Mouse (Mus musculus) hindbrain, embryonic 16.5 days (tissue): ENCODE measurements around the gene En1. TPM values are rescaled to one million over a fixed set of nuclear protein-coding genes. Genes with fewer than 3 reads are reported as not detected.

Source experiments
- ATAC-seq: fragments of 200-750 bp; cut with Nextera tagmentation; 2 replicates; pipeline ENCODE4 v1.8.0; 2017; ENCODE audit warnings: moderate TSS enrichment, moderate library complexity
- H3K27ac ChIP-seq: fragments of 300-500 bp; sonication (generic); 2 replicates; pipeline ENCODE4 v1.5.1; 2014; ENCODE audit warnings: low read depth, mild to moderate bottlenecking, control low read depth, low read length, moderate library complexity
- H3K27me3 ChIP-seq: fragments of 300-500 bp; sonication (generic); replicated peaks from 2 replicates; pipeline ENCODE4 v1.6.1; 2014; ENCODE audit warnings: low read length; ENCODE audit not compliant: control insufficient read depth, insufficient read depth
- H3K36me3 ChIP-seq: fragments of 300-500 bp; sonication (generic); 2 replicates; pipeline ENCODE4 v1.6.1; 2014; ENCODE audit warnings: mild to moderate bottlenecking, low read length, moderate library complexity, mixed read lengths; ENCODE audit not compliant: control insufficient read depth, insufficient read depth
- H3K4me1 ChIP-seq: fragments of 300-500 bp; sonication (generic); 2 replicates; pipeline ENCODE4 v1.6.1; 2014; ENCODE audit warnings: low read depth, low read length; ENCODE audit not compliant: control insufficient read depth, insufficient read depth
- H3K4me2 ChIP-seq: fragments of 300-500 bp; sonication (generic); 2 replicates; pipeline ENCODE4 v1.6.1; 2014; ENCODE audit warnings: mild to moderate bottlenecking, low read length, control low read depth, moderate library complexity
- H3K4me3 ChIP-seq: fragments of 300-500 bp; sonication (generic); 2 replicates; pipeline ENCODE4 v1.5.1; 2014; ENCODE audit warnings: mild to moderate bottlenecking, low read length, control low read depth, moderate library complexity
- H3K9ac ChIP-seq: fragments of 300-500 bp; sonication (generic); 2 replicates; pipeline ENCODE4 v1.6.1; 2014; ENCODE audit warnings: low read depth, mild to moderate bottlenecking, control low read depth, low read length, moderate library complexity
- H3K9me3 ChIP-seq: fragments of 300-500 bp; sonication (generic); 2 replicates; pipeline ENCODE4 v1.6.1; 2014; ENCODE audit warnings: mild to moderate bottlenecking, low read length, moderate library complexity; ENCODE audit not compliant: control insufficient read depth
- WGBS: fragments of 180-500 bp; shearing (Covaris S2); extraction: QIAGEN DNeasy Blood & Tissue Kit; methylation state at CpG from one replicate; pipeline ENCODE4 v1.1.7; 2014; 5-methylcytosine and 5-hydroxymethylcytosine counted together
- polyA plus RNA-seq: library from polyadenylated mRNA; unstranded; fragments of >200 nt; fragmentation: Nextera tagmentation; extraction: Ambion mirVana; gene quantifications from 2 replicates; pipeline ENCODE4 v1.2.1, GENCODE M21; 2015

En1 gene
- polyA plus RNA-seq, 1 experiment from 2014 or later, result 3.1 TPM

- no peaks in the 10 kb centered on the region for H3K36me3 ChIP-seq
- H3K4me1 ChIP-seq, result peaks cover 11% of the 10 kb centered on the region
- 0 out of 2 replicates have a peak overlapping the region, but pooled peaks have one; percentile 7 for H3K27ac ChIP-seq
- H3K9me3 ChIP-seq, result 0 out of 2 replicates have a peak, but pooled peaks cover 2% of the 10 kb centered on the region
- no peak overlapping the region for H3K9ac ChIP-seq
- 4% methylated on average over 16 of the region's 16 CpGs for WGBS
- peaks cover 40% of the 10 kb centered on the region for H3K27me3 ChIP-seq
- H3K4me2 ChIP-seq, result peak overlapping the region; percentile 29; the same call in 1 of the 2 replicates
- H3K4me3 ChIP-seq, result no peak overlapping the region
- no peak for ATAC-seq
These were observed 3.9 kb upstream of the En1 start for GRCm38 (mm10) chr1:120598196-120598940.

DNA sequence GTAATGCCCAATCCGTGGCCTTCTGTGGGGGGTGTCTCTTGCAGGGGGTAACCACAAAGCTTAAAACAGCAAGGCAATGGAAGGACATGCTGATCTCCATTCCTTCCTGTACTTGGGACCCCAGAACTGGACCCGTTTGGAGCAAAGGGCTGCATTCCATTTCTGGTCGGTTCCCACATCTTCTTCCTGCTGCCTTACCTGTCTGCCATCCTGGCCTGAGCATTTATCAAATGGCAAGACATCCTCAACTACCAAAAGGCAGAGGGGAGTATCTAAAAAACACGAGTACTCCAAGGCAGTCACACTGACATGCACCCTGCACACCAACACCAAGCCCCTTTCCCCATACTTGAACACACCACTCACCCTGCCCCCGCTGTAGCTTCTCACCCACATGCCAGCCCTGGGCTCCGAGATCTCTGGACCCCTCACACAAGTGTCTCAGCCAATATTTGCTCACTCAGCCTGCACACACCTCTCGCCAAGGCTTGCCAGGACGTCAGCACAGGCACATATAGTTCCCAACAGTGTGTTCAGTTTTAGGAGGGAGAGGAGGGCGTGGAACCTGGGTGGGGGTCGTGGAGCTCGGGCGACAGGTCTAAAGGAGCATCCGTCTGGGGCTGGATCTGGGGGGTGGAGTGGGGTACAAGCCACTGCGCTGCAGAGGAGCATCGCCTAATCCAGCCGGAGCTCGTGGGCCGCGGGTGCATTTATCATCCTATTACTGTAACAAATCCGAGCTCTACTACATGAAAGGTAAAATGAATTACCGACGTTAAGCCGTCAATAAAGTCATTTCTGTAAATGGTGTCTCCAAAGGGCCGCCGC lies 2.7 kb upstream of the En1 start:
- Histone ChIP-seq H3K4me2 (peak overlapping the region; percentile 27), H3K27me3 (peaks cover 28% of the 10 kb centered on the region), H3K9me3 (0 out of 2 replicates have a peak, but pooled peaks cover 2% of the 10 kb centered on the region), H3K9ac (no peak overlapping the region), H3K4me3 (peak overlapping the region; percentile 16; the same call in 1 of the 2 replicates), H3K36me3 (no peaks in the 10 kb centered on the region), H3K27ac (0 out of 2 replicates have a peak overlapping the region, but pooled peaks have one; percentile 20), H3K4me1 (peaks cover 13% of the 10 kb centered on the region)
- ATAC-seq, result 0 out of 2 replicates have a peak, but pooled peaks have one; percentile 13
- 2% methylated on average over 25 of the region's 25 CpGs for WGBS

DNA sequence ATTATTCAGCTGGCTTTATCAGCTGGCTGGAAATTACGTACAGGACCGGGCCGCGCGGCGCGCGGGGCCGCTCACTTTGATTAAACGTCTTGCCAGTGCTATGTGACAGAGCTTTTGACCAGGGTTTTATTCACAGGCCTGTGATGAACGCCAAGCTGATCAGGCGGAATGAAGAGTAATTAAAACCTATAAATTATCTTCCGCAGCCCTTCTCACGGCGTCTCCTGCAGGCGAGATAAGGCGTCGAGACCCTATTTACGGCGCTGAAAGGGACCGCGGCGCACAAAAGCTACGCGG lies 2.1 kb upstream of the En1 start:
- H3K36me3 ChIP-seq, result no peaks in the 10 kb centered on the region
- H3K27me3 ChIP-seq, result peaks cover 23% of the 10 kb centered on the region
- ATAC-seq, result peak; percentile 22; the same call in 1 of the 2 replicates
- H3K9me3 ChIP-seq, result 0 out of 2 replicates have a peak, but pooled peaks cover 2% of the 10 kb centered on the region
- no peak overlapping the region for H3K4me3 ChIP-seq
- H3K4me2 ChIP-seq, result peak overlapping the region; percentile 16
- no peak overlapping the region for H3K9ac ChIP-seq
- WGBS, result 1% methylated on average over 25 of the region's 25 CpGs
- H3K4me1 ChIP-seq, result peaks cover 10% of the 10 kb centered on the region
- H3K27ac ChIP-seq, result no peak overlapping the region

GRCm38 (mm10) chr1:120600516-120601252 lies 1.5 kb upstream of the En1 start:
- Histone ChIP-seq H3K27ac (no peak overlapping the region), H3K4me3 (peak overlapping the region; percentile 13; the same call in 1 of the 2 replicates)

DNA sequence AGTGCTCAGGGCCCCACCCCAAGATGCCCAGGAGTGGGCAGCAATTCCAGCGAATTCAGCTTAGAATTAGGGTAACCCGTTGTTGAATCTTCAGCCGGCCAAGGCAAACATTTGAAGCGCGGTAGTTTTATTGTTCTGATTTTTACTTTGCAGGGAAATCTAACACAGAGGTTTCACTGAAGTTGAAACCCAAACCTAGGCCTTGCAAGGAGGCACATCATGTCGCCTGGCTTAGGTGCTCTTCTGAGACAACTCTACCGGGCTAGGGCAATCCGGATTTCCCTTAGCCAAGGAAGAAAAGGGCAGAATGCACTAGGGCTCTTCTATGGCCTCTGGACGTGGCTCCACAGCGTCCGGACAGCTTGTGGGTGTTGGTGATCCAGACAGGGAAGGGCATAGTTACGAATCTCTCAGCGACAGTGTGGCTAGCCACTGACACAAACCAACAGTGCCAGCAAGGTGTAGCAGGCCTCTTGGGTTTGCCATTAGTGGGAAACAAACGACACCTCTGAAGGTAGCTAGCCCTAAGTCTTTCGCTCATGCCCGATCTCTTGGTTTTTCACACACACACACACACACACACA lies 873 bp upstream of the En1 start:
- H3K9ac ChIP-seq, result no peak overlapping the region
- H3K4me2 ChIP-seq, result peak overlapping the region; percentile 16
- no peak overlapping the region for H3K27ac ChIP-seq
- H3K36me3 ChIP-seq, result no peaks in the 10 kb centered on the region
- H3K4me3 ChIP-seq, result peak overlapping the region; percentile 13; the same call in 1 of the 2 replicates
- peaks cover 18% of the 10 kb centered on the region for H3K27me3 ChIP-seq
- 2% methylated on average over 16 of the region's 16 CpGs for WGBS
- ATAC-seq, result no peak
- H3K4me1 ChIP-seq, result peaks cover 10% of the 10 kb centered on the region
- 0 out of 2 replicates have a peak, but pooled peaks cover 2% of the 10 kb centered on the region for H3K9me3 ChIP-seq

More at GRCm38 (mm10) chr1:120600516-120601252, 1.5 kb upstream of the En1 start:
- ATAC-seq, result no peak
- Histone ChIP-seq H3K4me2 (peak overlapping the region; percentile 16), H3K27me3 (peaks cover 22% of the 10 kb centered on the region), H3K9me3 (0 out of 2 replicates have a peak, but pooled peaks cover 2% of the 10 kb centered on the region), H3K4me1 (peaks cover 10% of the 10 kb centered on the region), H3K36me3 (no peaks in the 10 kb centered on the region), H3K9ac (no peak overlapping the region)
- WGBS, result 3% methylated on average over 19 of the region's 19 CpGs

DNA sequence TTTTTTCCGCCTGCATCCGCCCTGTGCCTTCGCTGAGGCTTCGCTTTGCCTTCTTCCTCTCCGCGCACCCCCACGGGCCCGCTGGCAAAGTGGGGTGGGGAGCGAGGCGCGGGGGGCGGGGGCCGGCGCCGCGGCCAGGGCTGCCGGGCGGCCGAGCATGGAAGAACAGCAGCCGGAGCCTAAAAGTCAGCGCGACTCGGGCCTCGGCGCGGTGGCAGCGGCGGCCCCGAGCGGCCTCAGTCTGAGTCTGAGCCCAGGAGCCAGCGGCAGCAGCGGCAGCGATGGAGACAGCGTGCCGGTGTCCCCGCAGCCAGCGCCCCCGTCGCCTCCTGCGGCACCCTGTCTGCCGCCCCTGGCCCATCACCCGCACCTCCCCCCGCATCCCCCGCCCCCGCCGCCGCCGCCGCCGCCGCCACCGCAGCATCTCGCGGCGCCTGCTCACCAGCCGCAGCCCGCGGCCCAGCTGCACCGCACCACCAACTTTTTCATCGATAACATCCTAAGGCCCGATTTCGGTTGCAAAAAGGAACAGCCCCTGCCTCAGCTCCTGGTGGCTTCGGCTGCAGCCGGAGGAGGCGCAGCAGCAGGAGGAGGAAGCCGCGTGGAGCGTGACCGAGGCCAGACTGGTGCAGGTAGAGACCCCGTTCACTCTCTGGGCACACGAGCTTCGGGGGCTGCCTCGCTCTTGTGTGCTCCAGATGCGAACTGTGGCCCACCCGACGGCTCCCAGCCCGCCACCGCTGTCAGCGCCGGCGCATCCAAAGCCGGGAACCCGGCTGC lies 848 bp downstream of the En1 start:
- Histone ChIP-seq H3K4me1 (peaks cover 13% of the 10 kb centered on the region), H3K27me3 (peaks cover 14% of the 10 kb centered on the region), H3K4me2 (peak overlapping the region; percentile 72), H3K9ac (peak overlapping the region; percentile 68), H3K9me3 (0 out of 2 replicates have a peak, but pooled peaks cover 2% of the 10 kb centered on the region), H3K4me3 (peak overlapping the region; percentile 52), H3K36me3 (no peaks in the 10 kb centered on the region), H3K27ac (peak overlapping the region; percentile 73)
- under 1% methylated on average over 61 of the region's 83 CpGs for WGBS
- ATAC-seq, result no peak

DNA sequence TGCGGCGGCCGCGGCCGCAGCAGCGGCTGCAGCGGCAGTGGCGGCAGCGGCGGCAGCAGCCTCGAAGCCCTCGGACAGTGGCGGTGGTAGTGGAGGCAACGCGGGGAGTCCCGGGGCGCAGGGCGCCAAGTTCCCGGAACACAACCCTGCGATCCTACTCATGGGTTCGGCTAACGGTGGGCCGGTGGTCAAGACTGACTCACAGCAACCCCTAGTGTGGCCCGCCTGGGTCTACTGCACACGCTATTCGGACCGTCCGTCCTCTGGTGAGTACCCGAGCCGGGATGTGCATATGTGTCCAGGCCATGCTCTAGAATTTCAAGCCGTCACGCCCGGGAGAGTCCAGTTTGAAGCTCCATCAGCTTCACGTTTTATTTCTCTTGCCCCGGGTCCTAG lies 1.4 kb downstream of the En1 start:
- no peak for ATAC-seq
- Histone ChIP-seq H3K27me3 (peaks cover 16% of the 10 kb centered on the region), H3K27ac (peak overlapping the region; percentile 73), H3K9ac (peak overlapping the region; percentile 68), H3K9me3 (no peaks in the 10 kb centered on the region), H3K36me3 (no peaks in the 10 kb centered on the region), H3K4me3 (peak overlapping the region; percentile 52), H3K4me1 (peaks cover 13% of the 10 kb centered on the region), H3K4me2 (peak overlapping the region; percentile 72)
- WGBS, result under 1% methylated on average over 33 of the region's 35 CpGs
